Mouse (Mus musculus): ENCODE results near the gene Olfr129. TPM values are rescaled to one million over a fixed set of nuclear protein-coding genes. Genes with fewer than 3 reads are reported as not detected.

The Olfr129 gene
- polyA plus RNA-seq (2012; fragmentation: generic; extraction: Trizol): not detected

DNA sequence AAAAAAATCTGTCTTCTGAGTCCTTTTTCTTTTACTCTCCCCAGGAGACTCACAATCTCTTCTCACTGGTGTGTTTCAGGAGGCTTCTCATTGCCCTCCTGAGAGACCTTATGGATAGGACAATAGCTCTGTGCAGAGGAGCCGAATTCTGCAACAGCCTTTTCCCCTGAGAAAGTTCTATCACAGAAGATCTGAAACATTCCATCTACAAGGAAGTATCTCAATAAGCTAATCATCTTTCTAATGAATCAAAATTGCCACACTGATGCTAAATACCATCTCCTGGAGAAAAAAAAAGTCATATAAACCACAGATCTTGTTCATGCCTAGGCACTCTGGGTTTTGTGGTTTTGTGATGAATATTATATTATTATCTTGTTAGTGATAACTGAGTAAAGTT is at the start of gene Olfr129:
TSS of gene Olfr129 (minus strand) at position 101 of the 400 bp plus-strand sequence.

DNA sequence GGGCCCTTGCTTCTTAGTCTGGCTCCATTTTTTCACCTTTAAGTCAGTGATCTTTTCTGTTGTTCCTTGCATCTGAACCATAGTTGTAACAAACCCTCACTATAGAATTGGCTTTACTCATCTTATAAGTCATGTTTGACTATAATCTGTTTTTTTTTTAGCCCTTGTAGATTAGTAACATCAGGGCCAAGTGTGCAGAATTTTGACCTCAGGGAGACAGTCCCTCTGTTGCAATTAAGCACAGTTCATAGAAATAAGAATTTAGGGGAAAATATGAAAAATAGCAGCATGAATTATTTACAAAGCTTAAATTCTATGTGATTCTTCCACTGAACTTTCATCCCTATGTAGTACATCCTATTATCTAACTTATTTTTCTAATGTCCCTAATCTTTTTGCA is 28.7 kb upstream of the Olfr129 start, which contains the start of gene Olfr131:
TSS of gene Olfr131 (minus strand) at position 101 of the 400 bp plus-strand sequence.

GRCm38 (mm10) chr17:38063621-38064020 is 3.7 kb upstream of the Olfr129 start, which contains the start of gene Olfr130:
Gene Olfr130, plus strand, starts transcription at chr17:38063921.

Other genes with a start within 250 kb of the Olfr129 start
- gene Olfr125, start 227.1 kb downstream of the Olfr129 start, polyA plus RNA-seq (2012; fragmentation: generic; extraction: Trizol): not detected
- not detected for gene Olfr126, start 212.6 kb downstream of the Olfr129 start, polyA plus RNA-seq (2012; fragmentation: generic; extraction: Trizol)
- gene Olfr127, start 159.6 kb downstream of the Olfr129 start, polyA plus RNA-seq (2012; fragmentation: generic; extraction: Trizol): not detected
- gene Olfr128, start 139.5 kb downstream of the Olfr129 start, polyA plus RNA-seq (2012; fragmentation: generic; extraction: Trizol): not detected
- gene Olfr761, start 107.0 kb downstream of the Olfr129 start, polyA plus RNA-seq (2012; fragmentation: generic; extraction: Trizol): not detected
- gene Olfr130, start 3.8 kb upstream of the Olfr129 start, polyA plus RNA-seq (2012; fragmentation: generic; extraction: Trizol): not detected
- gene Olfr131, start 28.6 kb upstream of the Olfr129 start, polyA plus RNA-seq (2012; fragmentation: generic; extraction: Trizol): not detected
- gene Olfr132, start 74.4 kb upstream of the Olfr129 start, polyA plus RNA-seq (2012; fragmentation: generic; extraction: Trizol): not detected
- not detected for gene Olfr133, start 85.2 kb upstream of the Olfr129 start, polyA plus RNA-seq (2012; fragmentation: generic; extraction: Trizol)
- not detected for gene Olfr134, start 111.3 kb upstream of the Olfr129 start, polyA plus RNA-seq (2012; fragmentation: generic; extraction: Trizol)
- gene Olfr135, start 144.3 kb upstream of the Olfr129 start, polyA plus RNA-seq (2012; fragmentation: generic; extraction: Trizol): not detected
- not detected for gene Olfr138, start 201.0 kb upstream of the Olfr129 start, polyA plus RNA-seq (2012; fragmentation: generic; extraction: Trizol)
- gene Olfr137, start 247.5 kb upstream of the Olfr129 start, polyA plus RNA-seq (2012; fragmentation: generic; extraction: Trizol): not detected